Mouse (Mus musculus): ENCODE results near the gene Fat3. TPM values are rescaled to one million over a fixed set of nuclear protein-coding genes. Genes with fewer than 3 reads are reported as not detected.
A peak's percentile ranks its signal among the peaks of the same experiment; 100 is the strongest.

The Fat3 gene
- polyA plus RNA-seq, 1 experiment from 2014 or later = 0.44 TPM

DNA sequence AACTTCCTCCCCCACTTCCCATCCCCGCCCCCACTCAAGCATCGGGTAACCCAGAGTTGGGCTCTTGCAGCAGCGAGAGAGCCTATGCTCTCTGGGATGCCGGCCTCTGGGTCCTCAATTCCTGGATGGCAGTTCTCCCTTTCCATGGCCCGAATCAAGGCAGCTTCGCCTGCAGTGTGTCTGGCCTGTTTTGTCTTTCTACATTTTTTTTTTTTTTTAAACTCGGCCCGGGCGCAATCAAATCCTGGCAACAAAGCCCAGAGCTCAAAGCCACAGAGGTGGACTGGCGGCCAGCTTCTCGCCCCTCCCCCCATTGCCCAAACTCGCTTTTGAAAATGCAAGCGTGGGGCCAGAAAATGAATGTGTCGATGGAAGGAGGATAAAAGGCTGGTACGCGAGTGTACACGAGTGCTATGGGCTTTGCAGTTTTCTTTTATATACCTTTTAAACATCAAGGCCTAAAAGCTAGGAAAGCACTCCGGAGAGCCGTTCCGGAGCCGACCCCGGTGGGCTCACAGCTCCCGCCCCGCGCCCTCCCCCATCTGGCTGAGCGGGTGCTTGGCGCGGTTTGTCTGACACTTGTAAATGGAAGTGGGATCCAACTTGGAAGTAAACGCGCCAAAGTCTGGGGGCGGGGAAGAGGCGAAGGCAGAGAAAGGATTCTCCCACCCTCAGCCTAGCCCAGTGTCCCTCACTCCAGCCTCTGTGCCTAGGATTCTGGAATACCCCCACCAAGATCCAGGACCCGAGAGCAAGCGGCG, 1.3 kb downstream of the Fat3 start:
- Histone ChIP-seq H3K36me3 (ENCODE audit: control insufficient read depth, insufficient read depth, low read length) (no peaks in the 10 kb centered on the region), H3K4me3 (ENCODE audit: low read length) (peak overlapping the region; percentile 58), H3K9ac (ENCODE audit: low read depth, low read length) (peak overlapping the region; percentile 62), H3K27ac (ENCODE audit: low read length) (no peak overlapping the region), H3K4me1 (ENCODE audit: control insufficient read depth, insufficient read depth, low read length) (peaks cover 12% of the 10 kb centered on the region; the same call in 1 of the 2 replicates), H3K4me2 (ENCODE audit: low read depth, low read length) (peak overlapping the region; percentile 97), H3K9me3 (ENCODE audit: control insufficient read depth, low read length) (no peaks in the 10 kb centered on the region), H3K27me3 (replicated peaks; ENCODE audit: control insufficient read depth, insufficient read depth, low read length) (peaks cover 28% of the 10 kb centered on the region)
- peak; percentile 19; the same call in 1 of the 2 replicates for ATAC-seq
- WGBS = under 1% methylated on average over 35 of the region's 35 CpGs

DNA sequence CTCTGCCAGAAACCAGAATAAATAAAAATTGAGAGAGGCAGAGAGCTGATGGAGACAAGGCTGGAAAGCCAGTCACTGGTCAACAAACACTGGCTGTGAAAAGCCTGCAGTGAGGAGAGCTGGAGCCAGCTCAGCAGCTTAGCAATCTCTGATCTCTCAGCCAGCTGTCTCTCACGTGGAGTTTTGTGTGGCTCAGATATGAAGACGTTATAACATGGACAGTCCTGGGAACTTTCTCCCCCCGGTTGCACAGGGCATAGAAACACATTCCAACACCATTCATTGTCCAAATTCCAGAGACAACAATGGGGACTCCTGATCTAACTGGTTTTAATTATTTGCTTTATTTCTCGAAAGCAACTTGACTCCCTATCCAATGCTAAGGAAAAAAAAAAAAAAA, 2.2 kb downstream of the Fat3 start:
- no peak overlapping the region for H3K4me2 ChIP-seq (ENCODE audit: low read depth, low read length)
- peaks cover 28% of the 10 kb centered on the region for H3K27me3 ChIP-seq (replicated peaks; ENCODE audit: control insufficient read depth, insufficient read depth, low read length)
- ATAC-seq = no peak
- no peak overlapping the region for H3K9ac ChIP-seq (ENCODE audit: low read depth, low read length)
- 21% methylated on average over 4 of the region's 4 CpGs for WGBS
- no peak overlapping the region for H3K27ac ChIP-seq (ENCODE audit: low read length)
- no peaks in the 10 kb centered on the region for H3K9me3 ChIP-seq (ENCODE audit: control insufficient read depth, low read length)
- no peak overlapping the region for H3K4me3 ChIP-seq (ENCODE audit: low read length)
- H3K36me3 ChIP-seq (ENCODE audit: control insufficient read depth, insufficient read depth, low read length) = no peaks in the 10 kb centered on the region
- peaks cover 12% of the 10 kb centered on the region; the same call in 1 of the 2 replicates for H3K4me1 ChIP-seq (ENCODE audit: control insufficient read depth, insufficient read depth, low read length)

DNA sequence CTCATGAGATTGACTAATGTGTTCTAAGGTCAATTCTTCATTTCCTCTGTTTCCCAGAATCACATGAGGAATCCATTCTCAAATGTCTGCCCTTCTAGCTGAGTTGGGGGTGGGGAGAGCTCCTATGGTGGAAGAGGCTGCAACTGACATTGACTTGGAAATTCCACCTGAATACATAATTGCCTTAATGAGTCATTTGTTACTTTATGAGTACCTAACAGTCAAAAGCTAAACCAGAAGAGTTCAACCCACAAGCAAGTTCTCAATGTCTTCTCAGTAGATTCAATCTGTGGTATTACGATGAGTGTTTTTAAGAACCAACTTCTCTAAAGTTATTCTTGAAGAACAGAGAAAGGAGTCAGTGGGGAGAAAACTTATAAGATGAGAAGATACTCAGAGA, 3.7 kb downstream of the Fat3 start:
- no peak overlapping the region for H3K4me2 ChIP-seq (ENCODE audit: low read depth, low read length)
- peaks cover 22% of the 10 kb centered on the region for H3K27me3 ChIP-seq (replicated peaks; ENCODE audit: control insufficient read depth, insufficient read depth, low read length)
- no peak overlapping the region for H3K27ac ChIP-seq (ENCODE audit: low read length)
- no peaks in the 10 kb centered on the region for H3K9me3 ChIP-seq (ENCODE audit: control insufficient read depth, low read length)
- no peak overlapping the region for H3K4me3 ChIP-seq (ENCODE audit: low read length)
- H3K4me1 ChIP-seq (ENCODE audit: control insufficient read depth, insufficient read depth, low read length) = peaks cover 12% of the 10 kb centered on the region; the same call in 1 of the 2 replicates
- 100% methylated on average over 1 of the region's 1 CpGs for WGBS
- no peak for ATAC-seq
- no peak overlapping the region for H3K9ac ChIP-seq (ENCODE audit: low read depth, low read length)
- no peaks in the 10 kb centered on the region for H3K36me3 ChIP-seq (ENCODE audit: control insufficient read depth, insufficient read depth, low read length)

DNA sequence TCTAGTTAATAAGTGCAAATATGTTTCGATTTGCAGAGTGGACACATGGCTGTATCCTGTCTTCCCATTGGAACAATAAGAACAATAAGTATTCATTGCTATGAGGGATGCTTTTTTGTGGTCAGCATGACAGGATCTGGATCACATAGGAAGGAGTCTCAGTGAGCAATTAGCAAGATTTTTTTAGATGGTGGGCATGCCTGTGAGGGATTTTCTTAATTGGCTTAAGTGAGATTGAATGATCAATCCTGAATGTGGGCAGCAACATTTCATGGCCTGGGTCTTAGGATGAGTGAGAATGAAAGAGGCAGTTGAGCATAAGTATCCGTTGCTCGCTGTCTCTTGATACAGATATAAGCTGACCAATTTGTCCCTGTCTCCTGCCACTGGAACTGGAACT, 4.8 kb downstream of the Fat3 start:
- no peak overlapping the region for H3K4me3 ChIP-seq (ENCODE audit: low read length)
- H3K4me2 ChIP-seq (ENCODE audit: low read depth, low read length) = no peak overlapping the region
- 88% methylated on average over 3 of the region's 3 CpGs for WGBS
- no peak for ATAC-seq
- H3K36me3 ChIP-seq (ENCODE audit: control insufficient read depth, insufficient read depth, low read length) = no peaks in the 10 kb centered on the region
- H3K9ac ChIP-seq (ENCODE audit: low read depth, low read length) = no peak overlapping the region
- H3K9me3 ChIP-seq (ENCODE audit: control insufficient read depth, low read length) = no peaks in the 10 kb centered on the region
- H3K27me3 ChIP-seq (replicated peaks; ENCODE audit: control insufficient read depth, insufficient read depth, low read length) = peaks cover 17% of the 10 kb centered on the region
- H3K4me1 ChIP-seq (ENCODE audit: control insufficient read depth, insufficient read depth, low read length) = peaks cover 11% of the 10 kb centered on the region; the same call in 1 of the 2 replicates
- no peak overlapping the region for H3K27ac ChIP-seq (ENCODE audit: low read length)

DNA sequence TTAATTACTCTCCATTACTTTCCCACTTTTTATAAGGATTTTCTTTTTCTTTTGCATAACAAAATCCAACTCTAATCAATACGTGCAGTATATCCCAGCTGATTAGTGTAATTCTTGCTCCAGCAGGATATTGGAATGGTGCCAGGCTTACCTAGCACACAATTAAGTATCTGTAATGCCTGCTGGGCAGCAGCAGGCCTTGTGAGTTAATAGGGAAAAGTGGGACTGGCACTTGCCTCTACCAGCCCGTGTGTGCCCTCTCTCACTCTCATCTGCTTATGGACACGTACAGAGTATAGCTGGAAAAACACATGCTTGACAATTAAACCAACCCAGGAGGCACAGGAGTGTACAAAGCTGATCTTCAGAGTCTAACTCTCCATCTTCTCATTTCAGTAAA, 11.4 kb downstream of the Fat3 start:
- no peak for ATAC-seq
- no peak overlapping the region for H3K9ac ChIP-seq (ENCODE audit: low read depth, low read length)
- H3K27ac ChIP-seq (ENCODE audit: low read length) = no peak overlapping the region
- H3K27me3 ChIP-seq (replicated peaks; ENCODE audit: control insufficient read depth, insufficient read depth, low read length) = no peaks in the 10 kb centered on the region
- H3K4me1 ChIP-seq (ENCODE audit: control insufficient read depth, insufficient read depth, low read length) = no peaks in the 10 kb centered on the region
- no peaks in the 10 kb centered on the region for H3K9me3 ChIP-seq (ENCODE audit: control insufficient read depth, low read length)
- no peak overlapping the region for H3K4me3 ChIP-seq (ENCODE audit: low read length)
- no peaks in the 10 kb centered on the region for H3K36me3 ChIP-seq (ENCODE audit: control insufficient read depth, insufficient read depth, low read length)
- no peak overlapping the region for H3K4me2 ChIP-seq (ENCODE audit: low read depth, low read length)
- 62% methylated on average over 3 of the region's 3 CpGs for WGBS

DNA sequence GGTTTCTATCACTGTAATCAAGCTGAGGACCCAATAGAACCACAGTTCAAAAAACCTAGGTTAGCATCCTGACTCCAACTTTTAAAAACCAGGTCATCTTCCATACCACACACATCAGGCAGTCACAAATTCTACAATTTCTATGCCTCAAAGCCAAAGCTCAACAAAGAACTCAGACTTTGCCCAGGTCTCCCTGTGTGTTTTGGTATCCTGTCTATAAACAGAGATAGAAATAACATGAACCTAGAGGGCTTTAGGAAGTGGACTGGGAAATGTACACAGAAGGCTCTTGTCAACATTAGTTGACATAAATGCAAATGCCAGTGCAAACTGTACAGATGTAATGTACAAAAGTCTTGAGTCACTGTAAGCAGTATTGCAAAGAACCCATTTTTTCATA, 13.5 kb downstream of the Fat3 start:
- Histone ChIP-seq H3K4me2 (ENCODE audit: low read depth, low read length) (no peak overlapping the region), H3K27me3 (replicated peaks; ENCODE audit: control insufficient read depth, insufficient read depth, low read length) (no peaks in the 10 kb centered on the region), H3K9me3 (ENCODE audit: control insufficient read depth, low read length) (no peaks in the 10 kb centered on the region), H3K4me3 (ENCODE audit: low read length) (no peak overlapping the region), H3K27ac (ENCODE audit: low read length) (no peak overlapping the region), H3K9ac (ENCODE audit: low read depth, low read length) (no peak overlapping the region), H3K36me3 (ENCODE audit: control insufficient read depth, insufficient read depth, low read length) (no peaks in the 10 kb centered on the region), H3K4me1 (ENCODE audit: control insufficient read depth, insufficient read depth, low read length) (no peaks in the 10 kb centered on the region)
- ATAC-seq = no peak

DNA sequence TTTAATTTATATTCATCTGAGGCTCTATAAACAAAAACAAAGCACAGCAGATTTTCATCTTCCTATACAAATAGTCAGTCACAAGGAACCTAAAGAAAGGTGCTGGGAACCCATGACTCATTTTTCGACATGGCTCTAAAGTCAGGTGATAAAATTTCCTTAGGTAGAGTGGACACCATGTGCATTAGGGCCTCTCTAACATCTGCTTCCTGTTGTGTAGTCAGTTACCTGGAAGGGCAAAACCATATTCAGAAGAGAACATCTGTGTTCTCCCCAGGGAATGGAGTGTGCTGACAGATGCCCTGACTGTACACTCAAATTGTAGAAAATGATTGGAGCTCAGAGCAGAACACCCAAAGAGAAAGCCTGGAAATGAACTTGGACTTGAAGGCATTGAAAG, 14.9 kb downstream of the Fat3 start:
- Histone ChIP-seq H3K36me3 (ENCODE audit: control insufficient read depth, insufficient read depth, low read length) (no peaks in the 10 kb centered on the region), H3K27ac (ENCODE audit: low read length) (no peak overlapping the region), H3K4me2 (ENCODE audit: low read depth, low read length) (no peak overlapping the region), H3K27me3 (replicated peaks; ENCODE audit: control insufficient read depth, insufficient read depth, low read length) (no peaks in the 10 kb centered on the region), H3K9me3 (ENCODE audit: control insufficient read depth, low read length) (no peaks in the 10 kb centered on the region), H3K4me1 (ENCODE audit: control insufficient read depth, insufficient read depth, low read length) (no peaks in the 10 kb centered on the region), H3K4me3 (ENCODE audit: low read length) (no peak overlapping the region), H3K9ac (ENCODE audit: low read depth, low read length) (no peak overlapping the region)
- ATAC-seq = no peak
- WGBS = 86% methylated on average over 1 of the region's 1 CpGs

DNA sequence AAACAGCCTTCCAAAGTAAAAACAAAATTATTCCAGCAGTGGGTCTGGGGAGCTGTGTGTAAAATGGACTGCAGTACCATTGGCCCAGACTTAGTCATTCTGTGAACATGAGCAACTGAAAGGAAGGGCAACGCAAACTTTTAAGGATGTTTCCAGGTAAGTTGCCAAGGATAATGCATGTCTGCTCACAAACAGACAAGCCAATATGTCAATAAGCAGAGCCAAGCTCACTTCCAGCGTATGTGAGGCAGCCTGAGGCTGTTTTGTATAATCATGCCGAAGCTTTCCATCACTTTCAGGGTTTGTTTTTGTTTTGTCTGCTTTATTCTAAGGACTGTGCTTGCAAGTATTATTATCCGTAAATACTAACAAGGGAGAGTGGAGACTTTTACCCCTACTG, 15.9 kb downstream of the Fat3 start:
- H3K9ac ChIP-seq (ENCODE audit: low read depth, low read length) = no peak overlapping the region
- H3K36me3 ChIP-seq (ENCODE audit: control insufficient read depth, insufficient read depth, low read length) = no peaks in the 10 kb centered on the region
- no peak for ATAC-seq
- H3K4me3 ChIP-seq (ENCODE audit: low read length) = no peak overlapping the region
- H3K9me3 ChIP-seq (ENCODE audit: control insufficient read depth, low read length) = no peaks in the 10 kb centered on the region
- WGBS = 56% methylated on average over 4 of the region's 4 CpGs
- no peaks in the 10 kb centered on the region for H3K27me3 ChIP-seq (replicated peaks; ENCODE audit: control insufficient read depth, insufficient read depth, low read length)
- no peak overlapping the region for H3K27ac ChIP-seq (ENCODE audit: low read length)
- no peaks in the 10 kb centered on the region for H3K4me1 ChIP-seq (ENCODE audit: control insufficient read depth, insufficient read depth, low read length)
- H3K4me2 ChIP-seq (ENCODE audit: low read depth, low read length) = no peak overlapping the region

DNA sequence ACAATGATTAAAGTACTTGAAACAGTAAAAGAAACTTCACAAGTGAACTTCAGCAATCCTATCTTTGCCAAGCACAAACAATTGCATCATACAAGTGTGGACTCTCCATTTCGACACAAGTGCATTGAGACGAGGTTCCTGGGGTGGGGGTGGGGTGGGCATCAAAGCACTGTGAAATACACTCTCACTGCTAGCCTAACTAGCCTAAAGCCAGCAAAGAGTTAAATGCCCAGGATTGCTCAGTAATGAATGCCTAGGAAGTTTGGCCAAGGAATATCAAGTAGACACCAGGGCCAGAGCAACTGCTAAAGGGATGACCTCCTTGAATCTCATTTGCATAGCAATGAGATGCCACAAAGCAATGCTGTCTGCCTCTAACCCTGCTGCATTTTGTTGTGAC, 16.3 kb downstream of the Fat3 start:
- H3K4me1 ChIP-seq (ENCODE audit: control insufficient read depth, insufficient read depth, low read length) = no peaks in the 10 kb centered on the region
- ATAC-seq = no peak
- no peak overlapping the region for H3K4me2 ChIP-seq (ENCODE audit: low read depth, low read length)
- no peaks in the 10 kb centered on the region for H3K27me3 ChIP-seq (replicated peaks; ENCODE audit: control insufficient read depth, insufficient read depth, low read length)
- H3K9me3 ChIP-seq (ENCODE audit: control insufficient read depth, low read length) = no peaks in the 10 kb centered on the region
- WGBS = 58% methylated on average over 2 of the region's 2 CpGs
- no peak overlapping the region for H3K27ac ChIP-seq (ENCODE audit: low read length)
- no peak overlapping the region for H3K4me3 ChIP-seq (ENCODE audit: low read length)
- no peak overlapping the region for H3K9ac ChIP-seq (ENCODE audit: low read depth, low read length)
- H3K36me3 ChIP-seq (ENCODE audit: control insufficient read depth, insufficient read depth, low read length) = no peaks in the 10 kb centered on the region

DNA sequence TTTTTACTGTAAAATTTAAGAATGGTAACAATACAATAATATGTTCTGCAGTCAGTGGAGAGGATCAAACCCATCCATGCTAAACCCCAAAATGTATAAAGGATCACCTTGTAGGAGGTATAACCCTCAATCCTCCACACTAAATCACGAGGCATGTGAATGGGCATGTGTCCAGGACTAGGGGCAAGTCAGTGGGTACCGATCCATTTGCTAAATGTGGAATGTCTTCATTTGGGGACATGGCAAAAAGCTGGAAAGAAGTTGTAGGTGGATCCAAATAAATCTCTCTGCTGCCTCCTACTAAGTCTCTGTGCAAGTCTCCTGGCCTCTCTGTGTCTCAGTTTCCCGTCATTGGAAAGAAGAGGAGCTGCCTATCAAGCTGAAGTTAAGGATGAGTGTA, 39.6 kb downstream of the Fat3 start:
- Histone ChIP-seq H3K27me3 (replicated peaks; ENCODE audit: control insufficient read depth, insufficient read depth, low read length) (no peaks in the 10 kb centered on the region), H3K36me3 (ENCODE audit: control insufficient read depth, insufficient read depth, low read length) (no peaks in the 10 kb centered on the region), H3K27ac (ENCODE audit: low read length) (no peak overlapping the region), H3K4me2 (ENCODE audit: low read depth, low read length) (no peak overlapping the region), H3K9me3 (ENCODE audit: control insufficient read depth, low read length) (no peaks in the 10 kb centered on the region), H3K4me3 (ENCODE audit: low read length) (no peak overlapping the region), H3K4me1 (ENCODE audit: control insufficient read depth, insufficient read depth, low read length) (no peaks in the 10 kb centered on the region), H3K9ac (ENCODE audit: low read depth, low read length) (no peak overlapping the region)
- WGBS = 86% methylated on average over 3 of the region's 3 CpGs
- no peak for ATAC-seq
